Mouse (Mus musculus): ENCODE results near the gene Eif4e. TPM values are rescaled to one million over a fixed set of nuclear protein-coding genes. Genes with fewer than 3 reads are reported as not detected.

Eif4e gene
- polyA plus RNA-seq, 1 experiment from 2014 or later: 134 TPM

GRCm38 (mm10) chr3:138489327-138490033, 36.5 kb upstream of the Eif4e start, which contains the start of gene Metap1:
Metap1 (minus strand) TSS chr3:138489515.
- H3K4me1 ChIP-seq (replicated peaks; ENCODE audit: control insufficient read depth, insufficient read depth, low read length): no peaks in the 10 kb centered on the region
- under 1% methylated on average over 34 of the region's 65 CpGs for WGBS

GRCm38 (mm10) chr3:138490034-138490337, 36.0 kb upstream of the Eif4e start:
- H3K4me2 ChIP-seq (replicated peaks; ENCODE audit: low read depth): peak overlapping the region; percentile 84
- TF ChIP-seq CTCF (IDR thresholded peaks at IDR 0.05; ENCODE audit: low read depth): no peak
- no peaks in the 10 kb centered on the region for H3K27me3 ChIP-seq (replicated peaks; ENCODE audit: control insufficient read depth, insufficient read depth, low read length)
- H3K4me1 ChIP-seq (replicated peaks; ENCODE audit: control insufficient read depth, insufficient read depth, low read length): no peaks in the 10 kb centered on the region
- no peak overlapping the region for H3K27ac ChIP-seq (ENCODE audit: low read depth, low read length)
- no peaks in the 10 kb centered on the region for H3K9me3 ChIP-seq (ENCODE audit: control insufficient read depth)
- H3K36me3 ChIP-seq (ENCODE audit: control insufficient read depth, insufficient read depth): no peaks in the 10 kb centered on the region
- H3K9ac ChIP-seq (ENCODE audit: low read depth, low read length): peak overlapping the region; percentile 37; the same call in 1 of the 2 replicates
- WGBS: 15% methylated on average over 6 of the region's 6 CpGs
- no peak for ATAC-seq
- H3K4me3 ChIP-seq (ENCODE audit: low read depth, low read length): peak overlapping the region; percentile 96

More at GRCm38 (mm10) chr3:138489327-138490033, 36.5 kb upstream of the Eif4e start, which contains the start of gene Metap1:
- Histone ChIP-seq H3K27me3 (replicated peaks; ENCODE audit: control insufficient read depth, insufficient read depth, low read length) (no peaks in the 10 kb centered on the region), H3K4me2 (replicated peaks; ENCODE audit: low read depth) (peak within 1 kb of the TSS; percentile 84), H3K4me3 (ENCODE audit: low read depth, low read length) (peak within 1 kb of the TSS; percentile 96), H3K9ac (ENCODE audit: low read depth, low read length) (peak within 1 kb of the TSS; percentile 86), H3K9me3 (ENCODE audit: control insufficient read depth) (no peaks in the 10 kb centered on the region), H3K27ac (ENCODE audit: low read depth, low read length) (peak within 1 kb of the TSS; percentile 73), H3K36me3 (ENCODE audit: control insufficient read depth, insufficient read depth) (0 out of 2 replicates have a peak, but pooled peaks cover 5% of the 10 kb centered on the region)
- TF ChIP-seq CTCF (IDR thresholded peaks at IDR 0.05; ENCODE audit: low read depth): peak; percentile 35; the same call in 1 of the 2 replicates
- peak; percentile 99 for ATAC-seq

- H3K27me3 ChIP-seq (replicated peaks; ENCODE audit: control insufficient read depth, insufficient read depth, low read length): no peaks in the 10 kb centered on the region
- H3K4me1 ChIP-seq (replicated peaks; ENCODE audit: control insufficient read depth, insufficient read depth, low read length): no peaks in the 10 kb centered on the region
- no peak for ATAC-seq
- 82% methylated on average over 3 of the region's 3 CpGs for WGBS
- no peak overlapping the region for H3K27ac ChIP-seq (ENCODE audit: low read depth, low read length)
- H3K9me3 ChIP-seq (ENCODE audit: control insufficient read depth): no peaks in the 10 kb centered on the region
- no peak overlapping the region for H3K9ac ChIP-seq (ENCODE audit: low read depth, low read length)
- no peaks in the 10 kb centered on the region for H3K36me3 ChIP-seq (ENCODE audit: control insufficient read depth, insufficient read depth)
- H3K4me3 ChIP-seq (ENCODE audit: low read depth, low read length): no peak overlapping the region
- H3K4me2 ChIP-seq (replicated peaks; ENCODE audit: low read depth): no peak overlapping the region
- TF ChIP-seq CTCF (IDR thresholded peaks at IDR 0.05; ENCODE audit: low read depth): 0 out of 2 replicates have a peak, but pooled peaks have one; percentile 12
Measured at GRCm38 (mm10) chr3:138493668-138494067, 32.3 kb upstream of the Eif4e start.

- no peaks in the 10 kb centered on the region for H3K27me3 ChIP-seq (replicated peaks; ENCODE audit: control insufficient read depth, insufficient read depth, low read length)
- H3K27ac ChIP-seq (ENCODE audit: low read depth, low read length): no peak overlapping the region
- no peak for ATAC-seq
- H3K36me3 ChIP-seq (ENCODE audit: control insufficient read depth, insufficient read depth): no peaks in the 10 kb centered on the region
- 14% methylated on average over 1 of the region's 1 CpGs for WGBS
- no peak for TF ChIP-seq CTCF (IDR thresholded peaks at IDR 0.05; ENCODE audit: low read depth)
- H3K4me2 ChIP-seq (replicated peaks; ENCODE audit: low read depth): no peak overlapping the region
- H3K4me1 ChIP-seq (replicated peaks; ENCODE audit: control insufficient read depth, insufficient read depth, low read length): no peaks in the 10 kb centered on the region
- H3K4me3 ChIP-seq (ENCODE audit: low read depth, low read length): no peak overlapping the region
- H3K9ac ChIP-seq (ENCODE audit: low read depth, low read length): no peak overlapping the region
- H3K9me3 ChIP-seq (ENCODE audit: control insufficient read depth): no peaks in the 10 kb centered on the region
Measured at GRCm38 (mm10) chr3:138494565-138494964, 31.4 kb upstream of the Eif4e start.

DNA sequence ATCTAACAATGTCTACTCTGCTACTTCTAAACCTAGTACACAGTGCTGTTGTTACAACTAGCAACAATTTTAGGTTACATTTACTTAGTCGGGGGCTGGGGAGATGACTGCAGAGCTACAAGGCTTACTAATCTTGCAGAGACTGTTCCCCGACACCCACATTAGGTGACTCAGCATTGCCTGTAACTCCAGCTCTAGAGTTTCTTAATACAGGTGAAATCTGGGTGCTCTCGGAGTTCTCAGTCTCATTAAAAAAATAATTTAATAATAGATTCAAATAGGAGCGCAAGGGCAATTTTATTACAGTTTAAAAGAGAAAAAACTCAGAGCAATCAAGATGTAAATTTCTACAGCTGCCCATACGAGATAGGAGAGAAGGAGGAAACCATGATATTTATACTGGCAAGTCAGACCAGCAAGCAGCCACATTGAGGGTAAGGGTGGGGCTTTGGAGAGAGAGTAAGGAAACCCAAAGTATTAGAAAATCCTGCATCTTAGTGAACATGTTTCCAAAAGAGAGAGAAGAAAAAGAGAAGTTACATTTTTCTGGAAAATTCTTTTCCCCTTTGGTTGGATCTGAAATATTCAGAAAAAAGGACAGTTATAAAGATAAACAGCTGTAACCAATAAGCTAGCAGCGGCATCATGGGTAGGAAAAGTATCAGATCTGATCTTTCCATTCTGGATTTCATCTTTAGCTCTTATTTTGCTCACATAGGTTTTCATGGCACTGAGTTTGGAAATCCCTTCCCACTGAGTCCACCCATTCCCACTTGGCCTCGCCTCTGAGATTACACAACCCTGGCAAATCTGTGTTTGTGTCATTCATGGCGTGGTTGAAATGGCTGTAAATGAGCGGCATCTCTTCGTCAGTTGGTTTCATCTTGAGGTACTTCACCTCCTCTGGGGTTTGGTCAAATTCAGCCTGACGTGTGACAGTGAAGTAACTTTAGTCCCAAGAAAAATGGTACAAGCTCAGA, 30.5 kb upstream of the Eif4e start:
- H3K36me3 ChIP-seq (ENCODE audit: control insufficient read depth, insufficient read depth): no peaks in the 10 kb centered on the region
- H3K27ac ChIP-seq (ENCODE audit: low read depth, low read length): no peak overlapping the region
- no peaks in the 10 kb centered on the region for H3K27me3 ChIP-seq (replicated peaks; ENCODE audit: control insufficient read depth, insufficient read depth, low read length)
- no peaks in the 10 kb centered on the region for H3K4me1 ChIP-seq (replicated peaks; ENCODE audit: control insufficient read depth, insufficient read depth, low read length)
- no peak for TF ChIP-seq CTCF (IDR thresholded peaks at IDR 0.05; ENCODE audit: low read depth)
- H3K9ac ChIP-seq (ENCODE audit: low read depth, low read length): no peak overlapping the region
- ATAC-seq: no peak
- H3K4me3 ChIP-seq (ENCODE audit: low read depth, low read length): no peak overlapping the region
- no peak overlapping the region for H3K4me2 ChIP-seq (replicated peaks; ENCODE audit: low read depth)
- no peaks in the 10 kb centered on the region for H3K9me3 ChIP-seq (ENCODE audit: control insufficient read depth)
- WGBS: 70% methylated on average over 11 of the region's 11 CpGs

GRCm38 (mm10) chr3:138498731-138499130, 27.2 kb upstream of the Eif4e start:
- H3K4me2 ChIP-seq (replicated peaks; ENCODE audit: low read depth): no peak overlapping the region
- H3K9me3 ChIP-seq (ENCODE audit: control insufficient read depth): no peaks in the 10 kb centered on the region
- WGBS: 45% methylated on average over 4 of the region's 4 CpGs
- no peak overlapping the region for H3K4me3 ChIP-seq (ENCODE audit: low read depth, low read length)
- H3K27ac ChIP-seq (ENCODE audit: low read depth, low read length): no peak overlapping the region
- ATAC-seq: no peak
- H3K27me3 ChIP-seq (replicated peaks; ENCODE audit: control insufficient read depth, insufficient read depth, low read length): no peaks in the 10 kb centered on the region
- H3K36me3 ChIP-seq (ENCODE audit: control insufficient read depth, insufficient read depth): no peaks in the 10 kb centered on the region
- no peaks in the 10 kb centered on the region for H3K4me1 ChIP-seq (replicated peaks; ENCODE audit: control insufficient read depth, insufficient read depth, low read length)
- H3K9ac ChIP-seq (ENCODE audit: low read depth, low read length): no peak overlapping the region
- no peak for TF ChIP-seq CTCF (IDR thresholded peaks at IDR 0.05; ENCODE audit: low read depth)

All from intestine, postnatal 0 days (tissue).